Mouse (Mus musculus) E14TG2a.4 (cell line): ENCODE measurements around the gene Lrrfip1.

ENCODE experiments used
- H3K27me3 ChIP-seq: 2 replicates; pipeline ENCODE4 v1.6.1; 2014; ENCODE audit warnings: low read length, control low read depth; ENCODE audit not compliant: insufficient read depth
- H3K36me3 ChIP-seq: 2 replicates; pipeline ENCODE4 v1.6.1; 2014; ENCODE audit warnings: low read length, control low read depth; ENCODE audit not compliant: insufficient read depth
- H3K4me1 ChIP-seq: replicated peaks from 2 replicates; pipeline ENCODE4 v1.6.1; 2014; ENCODE audit warnings: low read depth, low read length, control low read depth
- H3K4me3 ChIP-seq: replicated peaks from 2 replicates; pipeline ENCODE4 v1.5.1; 2014; ENCODE audit warnings: mild to moderate bottlenecking, low read length
- H3K9me3 ChIP-seq: 2 replicates; pipeline ENCODE4 v1.6.1; 2014; ENCODE audit warnings: low read length, control low read depth
- CTCF ChIP-seq: conservative IDR thresholded peaks from 2 replicates; pipeline ENCODE4 v1.5.1; 2014; ENCODE audit warnings: low read length
- NANOG ChIP-seq: IDR thresholded peaks from 2 replicates; pipeline ENCODE4 v1.6.1; 2014; ENCODE audit warnings: borderline replicate concordance, low read length, mixed read lengths
- POU5F1 ChIP-seq: IDR thresholded peaks from 2 replicates; pipeline ENCODE4 v1.6.1; 2014; ENCODE audit warnings: low read length, borderline replicate concordance

Lrrfip1 gene

GRCm38 (mm10) chr1:91002641-91003040, 4.1 kb downstream of the Lrrfip1 start:
- Histone ChIP-seq H3K4me1 (peaks cover 5% of the 10 kb centered on the region; the same call in 1 of the 2 replicates), H3K36me3 (no peaks in the 10 kb centered on the region), H3K27me3 (peaks cover 49% of the 10 kb centered on the region), H3K4me3 (no peak overlapping the region), H3K9me3 (peaks cover 16% of the 10 kb centered on the region; the same call in 1 of the 2 replicates)
- TF ChIP-seq CTCF: no peak
- no peak for TF ChIP-seq NANOG
- no peak for TF ChIP-seq POU5F1

GRCm38 (mm10) chr1:91003522-91004253, 5.2 kb downstream of the Lrrfip1 start:
- Histone ChIP-seq H3K9me3 (peaks cover 16% of the 10 kb centered on the region; the same call in 1 of the 2 replicates), H3K4me1 (peaks cover 5% of the 10 kb centered on the region; the same call in 1 of the 2 replicates), H3K4me3 (no peak overlapping the region), H3K27me3 (peaks cover 38% of the 10 kb centered on the region), H3K36me3 (no peaks in the 10 kb centered on the region)
- TF ChIP-seq POU5F1: no peak
- no peak for TF ChIP-seq NANOG
- no peak for TF ChIP-seq CTCF

- TF ChIP-seq CTCF: no peak
- H3K36me3 ChIP-seq: no peaks in the 10 kb centered on the region
Observed at GRCm38 (mm10) chr1:91006037-91006436, 7.5 kb downstream of the Lrrfip1 start.

GRCm38 (mm10) chr1:91006708-91007107, 8.2 kb downstream of the Lrrfip1 start:
- Histone ChIP-seq H3K4me1 (no peaks in the 10 kb centered on the region), H3K36me3 (no peaks in the 10 kb centered on the region)

More at GRCm38 (mm10) chr1:91006037-91006436, 7.5 kb downstream of the Lrrfip1 start:
- no peaks in the 10 kb centered on the region for H3K4me1 ChIP-seq
- peaks cover 18% of the 10 kb centered on the region for H3K27me3 ChIP-seq
- 0 out of 2 replicates have a peak, but pooled peaks cover 3% of the 10 kb centered on the region for H3K9me3 ChIP-seq
- no peak overlapping the region for H3K4me3 ChIP-seq

GRCm38 (mm10) chr1:91008147-91008682, 9.7 kb downstream of the Lrrfip1 start:
- TF ChIP-seq CTCF: no peak
- TF ChIP-seq POU5F1: no peak
- TF ChIP-seq NANOG: no peak
- Histone ChIP-seq H3K4me1 (no peaks in the 10 kb centered on the region), H3K36me3 (no peaks in the 10 kb centered on the region)

More at GRCm38 (mm10) chr1:91006708-91007107, 8.2 kb downstream of the Lrrfip1 start:
- peaks cover 11% of the 10 kb centered on the region for H3K27me3 ChIP-seq
- H3K4me3 ChIP-seq: no peak overlapping the region
- H3K9me3 ChIP-seq: no peaks in the 10 kb centered on the region
- no peak for TF ChIP-seq NANOG
- TF ChIP-seq POU5F1: no peak
- TF ChIP-seq CTCF: no peak

GRCm38 (mm10) chr1:91008746-91009145, 10.2 kb downstream of the Lrrfip1 start:
- Histone ChIP-seq H3K4me3 (no peak overlapping the region), H3K36me3 (no peaks in the 10 kb centered on the region), H3K4me1 (no peaks in the 10 kb centered on the region), H3K9me3 (no peaks in the 10 kb centered on the region), H3K27me3 (peaks cover 7% of the 10 kb centered on the region; the same call in 1 of the 2 replicates)
- no peak for TF ChIP-seq CTCF

More at GRCm38 (mm10) chr1:91008147-91008682, 9.7 kb downstream of the Lrrfip1 start:
- Histone ChIP-seq H3K4me3 (no peak overlapping the region), H3K9me3 (no peaks in the 10 kb centered on the region), H3K27me3 (peaks cover 7% of the 10 kb centered on the region; the same call in 1 of the 2 replicates)

GRCm38 (mm10) chr1:91009266-91009665, 10.7 kb downstream of the Lrrfip1 start:
- TF ChIP-seq NANOG: no peak
- H3K4me3 ChIP-seq: no peak overlapping the region
- no peaks in the 10 kb centered on the region for H3K36me3 ChIP-seq
- H3K9me3 ChIP-seq: no peaks in the 10 kb centered on the region
- H3K4me1 ChIP-seq: no peaks in the 10 kb centered on the region
- peaks cover 10% of the 10 kb centered on the region; the same call in 1 of the 2 replicates for H3K27me3 ChIP-seq

GRCm38 (mm10) chr1:91010216-91010615, 11.7 kb downstream of the Lrrfip1 start:
- Histone ChIP-seq H3K36me3 (no peaks in the 10 kb centered on the region), H3K4me1 (no peaks in the 10 kb centered on the region), H3K9me3 (no peaks in the 10 kb centered on the region), H3K4me3 (no peak overlapping the region), H3K27me3 (peaks cover 14% of the 10 kb centered on the region; the same call in 1 of the 2 replicates)
- TF ChIP-seq CTCF (no peak), NANOG (no peak), POU5F1 (no peak)
